Mouse (Mus musculus) hindbrain, embryonic 13.5 days (tissue): ENCODE data around the gene Rtn1. TPM values are rescaled to one million over a fixed set of nuclear protein-coding genes. Genes with fewer than 3 reads are reported as not detected.

Experiments used
- ATAC-seq: fragments of 200-750 bp; cut with Nextera tagmentation; 2 replicates; pipeline ENCODE4 v1.8.0; 2017; ENCODE audit warnings: moderate TSS enrichment; ENCODE audit not compliant: low FRiP score
- H3K27ac ChIP-seq: fragments of 300-500 bp; sonication (generic); 2 replicates; pipeline ENCODE4 v1.5.1; 2015; ENCODE audit warnings: inconsistent platforms, mild to moderate bottlenecking, moderate library complexity
- H3K27me3 ChIP-seq: fragments of 300-500 bp; sonication (generic); 2 replicates; pipeline ENCODE4 v1.6.1; 2015; ENCODE audit warnings: mild to moderate bottlenecking, inconsistent platforms
- H3K36me3 ChIP-seq: fragments of 300-500 bp; sonication (generic); 2 replicates; pipeline ENCODE4 v1.6.1; 2015; ENCODE audit warnings: mild to moderate bottlenecking, inconsistent platforms
- H3K4me1 ChIP-seq: fragments of 300-500 bp; sonication (generic); replicated peaks from 2 replicates; pipeline ENCODE4 v1.6.1; 2015; ENCODE audit warnings: inconsistent platforms
- H3K4me2 ChIP-seq: fragments of 300-500 bp; sonication (generic); 2 replicates; pipeline ENCODE4 v1.6.1; 2015; ENCODE audit warnings: inconsistent platforms, mild to moderate bottlenecking, moderate library complexity
- H3K4me3 ChIP-seq: fragments of 300-500 bp; sonication (generic); 2 replicates; pipeline ENCODE4 v1.5.1; 2015; ENCODE audit warnings: mild to moderate bottlenecking, inconsistent platforms
- H3K9ac ChIP-seq: fragments of 300-500 bp; sonication (generic); 2 replicates; pipeline ENCODE4 v1.6.1; 2015; ENCODE audit warnings: mild to moderate bottlenecking, inconsistent platforms
- H3K9me3 ChIP-seq: fragments of 300-500 bp; sonication (generic); 2 replicates; pipeline ENCODE4 v1.6.1; 2016; ENCODE audit warnings: inconsistent platforms
- WGBS: fragments of 180-500 bp; shearing (Covaris S2); methylation state at CpG from one replicate; pipeline ENCODE4 v1.1.7; 2015; 5-methylcytosine and 5-hydroxymethylcytosine counted together
- polyA plus RNA-seq: library from polyadenylated mRNA; unstranded; fragments of >200 nt; fragmentation: Nextera tagmentation; extraction: Ambion mirVana; gene quantifications from 2 replicates; pipeline ENCODE4 v1.2.1, GENCODE M21; 2015

Gene Rtn1
- polyA plus RNA-seq, 1 experiment from 2014 or later: 2,446 TPM

DNA sequence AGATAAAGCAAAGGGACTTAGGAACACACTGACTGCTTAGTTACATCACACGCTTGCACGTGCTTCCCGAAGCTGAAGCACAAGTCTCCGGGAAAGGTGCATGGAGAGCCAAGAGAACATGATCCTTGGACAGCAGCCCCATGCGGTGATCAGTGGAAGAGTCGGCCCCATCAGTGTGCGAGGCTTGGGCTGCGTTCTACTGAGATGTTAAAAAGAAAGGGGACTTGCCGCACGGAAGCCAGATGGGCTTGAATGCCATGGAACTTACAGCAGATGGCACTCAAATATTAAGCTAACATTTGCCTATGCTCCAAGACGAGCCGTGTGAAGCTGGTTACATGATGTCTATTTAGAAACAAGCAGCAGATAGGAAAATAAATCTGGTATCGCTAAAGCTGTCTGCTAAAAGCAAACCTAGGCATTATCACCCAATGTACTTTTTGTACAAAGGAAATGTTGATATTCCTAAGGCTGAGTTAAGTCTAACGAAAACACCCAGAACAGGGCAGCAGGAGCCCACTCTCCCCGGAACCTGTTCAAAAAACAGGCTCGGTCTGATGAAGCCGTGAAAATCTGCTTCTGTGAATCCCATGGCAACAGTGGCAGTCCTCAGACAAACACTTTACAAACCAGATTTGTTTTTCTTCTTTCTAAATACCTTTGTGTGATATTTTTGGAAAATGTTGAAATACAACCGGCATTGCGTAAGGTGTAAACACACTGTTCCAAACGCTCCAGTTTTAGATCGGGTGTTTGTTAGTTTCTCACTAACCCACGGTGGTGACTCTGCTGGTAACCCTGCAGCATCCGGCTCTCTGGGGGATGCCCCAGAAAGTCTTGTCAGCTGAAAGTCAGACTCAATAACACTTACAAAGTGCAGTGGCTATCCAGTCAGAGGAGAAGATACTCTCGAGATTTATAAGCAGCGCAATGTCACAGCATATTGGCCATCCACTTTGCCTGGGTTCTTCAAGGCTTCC, 123.2 kb downstream of the Rtn1 start:
- Histone ChIP-seq H3K4me3 (no peak overlapping the region), H3K9me3 (no peaks in the 10 kb centered on the region), H3K4me1 (peaks cover 7% of the 10 kb centered on the region), H3K27me3 (no peaks in the 10 kb centered on the region), H3K9ac (no peak overlapping the region; the same call in 1 of the 2 replicates), H3K27ac (no peak overlapping the region), H3K36me3 (no peaks in the 10 kb centered on the region), H3K4me2 (no peak overlapping the region)
- WGBS: 67% methylated on average over 25 of the region's 25 CpGs
- peak; percentile 57; the same call in 1 of the 2 replicates for ATAC-seq

DNA sequence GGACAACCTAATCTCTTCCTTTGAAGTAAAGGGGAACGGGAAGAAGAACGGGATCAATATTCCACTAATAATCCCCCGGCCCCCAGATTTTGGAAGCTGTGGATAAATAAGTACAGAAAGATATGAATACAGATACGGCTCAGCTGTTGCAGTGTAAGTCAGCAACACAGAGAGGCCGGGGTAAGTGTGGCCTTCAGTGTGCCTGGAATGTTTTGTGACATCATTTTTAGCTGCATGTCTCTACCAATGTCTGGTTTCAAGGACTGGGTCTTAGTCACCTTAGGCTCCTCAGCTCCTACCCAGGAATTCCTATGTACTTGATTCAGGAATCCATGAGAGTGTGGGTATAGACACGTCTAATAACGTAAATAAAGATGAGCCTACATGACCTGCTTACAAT, 124.3 kb downstream of the Rtn1 start:
- Histone ChIP-seq H3K27ac (no peak overlapping the region), H3K27me3 (no peaks in the 10 kb centered on the region), H3K9ac (no peak overlapping the region), H3K4me1 (peaks cover 7% of the 10 kb centered on the region), H3K4me3 (no peak overlapping the region), H3K9me3 (no peaks in the 10 kb centered on the region), H3K4me2 (no peak overlapping the region), H3K36me3 (no peaks in the 10 kb centered on the region)
- WGBS: 93% methylated on average over 7 of the region's 7 CpGs
- ATAC-seq: no peak

DNA sequence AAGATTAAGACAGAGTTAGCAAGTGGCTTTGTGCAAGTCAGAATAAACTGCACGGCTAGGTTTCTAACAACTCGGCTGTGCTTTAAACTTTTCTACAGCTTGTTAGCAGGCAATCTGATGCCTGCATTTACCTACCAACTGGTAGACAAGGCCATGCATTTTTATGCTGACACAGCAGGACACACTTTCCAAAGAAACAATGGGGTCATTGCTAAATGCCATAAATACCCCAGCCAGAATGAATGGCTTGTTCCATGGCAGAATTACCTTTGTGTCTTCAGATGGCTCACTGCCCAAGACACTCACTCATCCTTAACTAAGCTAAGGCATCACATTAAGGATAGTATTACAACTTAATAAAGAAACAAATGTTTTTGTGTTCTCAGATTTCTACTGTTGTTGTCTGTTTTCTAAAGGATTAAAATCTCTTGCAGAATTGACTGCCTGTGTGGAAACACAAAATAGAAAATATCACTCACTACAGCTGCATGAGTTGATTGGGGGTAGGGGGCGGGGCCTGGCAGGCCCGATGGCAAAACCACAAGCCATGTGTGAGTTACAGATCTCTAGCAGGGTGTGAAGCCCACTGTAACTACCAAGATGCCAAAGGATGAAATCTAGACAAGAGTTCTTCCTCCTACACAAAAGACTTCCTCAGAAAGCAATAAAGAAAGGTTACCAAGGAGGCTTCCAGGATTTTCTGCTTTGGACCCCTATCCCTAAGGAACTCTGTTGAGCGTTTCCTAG, 129.6 kb downstream of the Rtn1 start:
- no peak overlapping the region for H3K27ac ChIP-seq
- no peaks in the 10 kb centered on the region for H3K27me3 ChIP-seq
- WGBS: 64% methylated on average over 5 of the region's 5 CpGs
- no peak for ATAC-seq
- H3K4me3 ChIP-seq: no peak overlapping the region
- no peaks in the 10 kb centered on the region for H3K36me3 ChIP-seq
- no peak overlapping the region for H3K4me2 ChIP-seq
- H3K9me3 ChIP-seq: no peaks in the 10 kb centered on the region
- H3K4me1 ChIP-seq: 0 out of 2 replicates have a peak, but pooled peaks cover 3% of the 10 kb centered on the region
- H3K9ac ChIP-seq: no peak overlapping the region

DNA sequence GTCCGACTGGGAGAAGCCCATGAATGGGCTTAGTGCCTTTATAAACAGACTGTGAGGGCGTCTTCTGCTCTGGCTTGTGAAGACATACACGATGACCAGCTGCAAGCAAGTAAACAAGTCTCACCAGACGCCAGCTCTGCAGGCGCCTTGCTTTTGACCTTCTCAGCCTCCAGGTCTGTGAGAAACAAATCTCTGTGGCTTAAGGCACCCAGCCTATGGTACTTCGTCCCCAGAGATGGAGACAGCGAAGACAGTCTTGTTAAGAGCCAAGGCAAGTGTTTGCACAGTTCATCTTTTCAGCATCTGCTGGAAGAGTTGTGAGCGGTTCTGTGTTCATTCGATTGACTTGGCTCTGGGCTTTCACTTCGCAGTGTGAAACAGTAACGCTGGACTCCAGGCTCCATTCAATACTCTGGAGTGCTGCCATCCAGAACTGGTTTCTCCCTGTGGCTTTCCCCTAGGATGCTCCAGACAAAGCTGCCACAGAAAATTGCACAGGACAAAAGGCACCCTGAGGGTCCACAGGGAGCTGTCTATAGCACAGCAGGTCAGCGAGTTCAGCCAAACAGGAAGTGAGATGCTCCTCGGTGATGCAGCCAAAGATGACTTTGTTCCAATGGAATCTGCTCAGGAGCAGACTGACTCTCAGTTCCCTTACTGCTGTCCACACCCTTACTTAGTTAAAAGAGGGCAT, 135.0 kb downstream of the Rtn1 start:
- no peak overlapping the region for H3K4me2 ChIP-seq
- no peak overlapping the region for H3K4me3 ChIP-seq
- H3K27ac ChIP-seq: peak overlapping the region; percentile 70
- H3K4me1 ChIP-seq: peaks cover 12% of the 10 kb centered on the region
- peak; percentile 57 for ATAC-seq
- no peaks in the 10 kb centered on the region for H3K36me3 ChIP-seq
- H3K27me3 ChIP-seq: no peaks in the 10 kb centered on the region
- H3K9ac ChIP-seq: no peak overlapping the region
- H3K9me3 ChIP-seq: no peaks in the 10 kb centered on the region
- 44% methylated on average over 13 of the region's 13 CpGs for WGBS

DNA sequence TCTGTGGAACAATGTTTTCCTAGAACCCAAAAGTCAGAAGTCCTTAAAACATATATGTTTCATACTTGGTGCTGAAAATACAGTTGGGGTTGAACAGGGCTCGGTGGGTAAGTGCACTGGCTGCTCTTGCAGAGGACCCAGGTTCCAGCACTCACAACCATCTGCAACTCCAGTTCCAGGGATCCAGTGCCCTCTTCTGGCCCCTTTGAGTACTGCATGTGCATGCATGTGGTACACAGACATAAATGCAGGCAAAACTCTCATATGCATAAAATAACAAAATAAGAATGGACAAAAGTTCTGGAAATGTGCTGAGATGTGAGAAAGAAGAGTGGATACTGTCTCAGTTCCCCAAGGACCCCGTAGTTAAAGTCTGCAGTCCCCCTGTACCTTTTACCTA, 141.2 kb downstream of the Rtn1 start:
- ATAC-seq: no peak
- Histone ChIP-seq H3K4me3 (no peak overlapping the region), H3K36me3 (no peaks in the 10 kb centered on the region; the same call in 1 of the 2 replicates), H3K4me1 (peaks cover 22% of the 10 kb centered on the region), H3K9me3 (no peaks in the 10 kb centered on the region), H3K27me3 (no peaks in the 10 kb centered on the region), H3K27ac (no peak overlapping the region), H3K4me2 (no peak overlapping the region), H3K9ac (no peak overlapping the region)
- WGBS: 90% methylated on average over 2 of the region's 2 CpGs

DNA sequence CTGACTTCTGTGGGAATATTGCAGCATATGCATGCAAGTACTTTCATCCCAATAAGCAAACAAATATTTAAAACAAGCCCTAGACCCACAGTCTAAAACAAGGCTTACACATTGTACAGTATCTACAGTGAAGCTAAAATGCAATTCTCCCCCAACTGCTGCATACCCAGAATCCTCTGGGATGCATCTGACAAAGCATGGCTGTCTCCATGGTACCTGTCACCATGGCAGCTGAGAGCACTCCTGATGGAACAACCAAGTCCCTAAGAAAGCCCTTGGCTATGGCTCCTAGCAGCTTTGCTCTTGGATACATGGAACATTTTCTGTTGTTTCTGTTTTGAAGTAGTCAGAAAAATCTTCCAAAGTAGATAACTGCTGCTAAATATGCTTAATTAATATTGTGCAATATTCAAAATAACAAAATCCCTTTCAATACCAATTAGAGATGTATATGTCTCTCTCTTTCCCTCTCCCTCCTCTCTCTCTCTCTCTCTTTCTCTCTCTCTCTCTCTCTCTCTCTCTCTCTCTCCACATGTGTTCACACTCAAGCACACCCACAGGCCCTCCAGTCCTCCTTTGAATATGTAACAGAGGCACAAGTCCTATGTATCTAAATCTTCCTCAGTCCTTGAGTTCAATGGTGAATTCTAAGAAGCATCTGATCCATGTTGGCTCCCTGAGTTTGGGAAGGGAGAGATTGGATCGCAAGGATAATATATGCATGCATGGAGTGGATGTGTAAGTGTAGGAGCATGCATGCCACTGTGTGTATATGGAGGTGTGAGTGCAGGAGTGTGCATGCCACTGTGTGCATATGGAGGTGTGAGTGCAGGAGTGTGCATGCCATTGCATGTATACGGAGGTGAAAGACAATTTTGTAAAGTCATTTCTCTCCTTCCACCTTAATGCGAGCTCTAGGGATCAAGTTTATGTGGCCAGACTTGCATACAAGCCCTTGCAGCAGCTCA, 143.3 kb downstream of the Rtn1 start:
- H3K27ac ChIP-seq: peak overlapping the region; percentile 86
- H3K36me3 ChIP-seq: no peaks in the 10 kb centered on the region; the same call in 1 of the 2 replicates
- no peaks in the 10 kb centered on the region for H3K27me3 ChIP-seq
- no peak overlapping the region for H3K4me2 ChIP-seq
- no peak overlapping the region for H3K4me3 ChIP-seq
- 88% methylated on average over 3 of the region's 3 CpGs for WGBS
- H3K4me1 ChIP-seq: peaks cover 22% of the 10 kb centered on the region
- peak overlapping the region; percentile 14; the same call in 1 of the 2 replicates for H3K9ac ChIP-seq
- peak; percentile 93 for ATAC-seq
- no peaks in the 10 kb centered on the region for H3K9me3 ChIP-seq

DNA sequence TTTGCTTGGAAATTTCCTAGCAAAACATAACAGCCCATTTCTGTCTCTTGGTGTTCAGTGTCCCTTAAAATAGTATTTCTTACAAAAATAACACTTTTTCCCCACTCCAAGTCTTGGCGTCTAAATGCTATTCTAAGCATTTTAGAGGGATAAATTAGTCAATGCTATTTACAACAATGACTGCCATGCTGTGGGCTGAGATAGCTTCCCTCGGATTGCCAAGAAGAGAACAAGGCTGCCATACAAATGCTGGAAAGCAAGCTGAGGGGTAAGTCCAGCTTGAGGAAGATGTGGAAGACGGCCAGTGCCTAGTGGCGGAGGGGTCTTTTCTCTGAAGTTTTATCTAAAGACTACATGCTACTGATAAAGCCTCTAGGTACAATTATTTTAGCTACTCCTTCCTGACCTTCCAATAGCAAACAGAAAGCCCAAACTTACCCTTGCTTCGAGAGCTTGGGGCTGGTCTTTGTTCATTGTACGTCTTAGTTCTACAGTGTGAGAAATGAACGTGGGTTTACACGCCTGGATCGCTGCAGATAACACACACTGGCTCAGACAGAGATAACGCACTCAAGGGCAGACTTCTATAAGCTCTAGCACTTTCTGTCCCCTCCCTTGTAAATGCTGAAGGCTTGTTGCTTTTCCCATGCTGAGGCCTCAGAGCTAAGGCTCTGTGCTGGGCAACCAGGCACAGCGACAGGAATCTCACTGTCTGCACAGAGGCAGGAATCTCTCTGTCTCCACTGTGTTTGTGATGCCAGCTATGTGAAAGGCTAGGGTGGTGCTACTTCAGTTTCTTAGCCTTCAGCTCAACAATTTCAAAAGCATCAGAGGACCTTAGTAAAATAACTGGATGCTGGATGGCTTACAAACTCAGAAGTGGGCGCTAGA, 145.4 kb downstream of the Rtn1 start:
- no peak overlapping the region for H3K4me2 ChIP-seq
- H3K9ac ChIP-seq: no peak overlapping the region
- WGBS: 69% methylated on average over 12 of the region's 12 CpGs
- peak overlapping the region; percentile 86 for H3K27ac ChIP-seq
- no peaks in the 10 kb centered on the region for H3K27me3 ChIP-seq
- H3K4me1 ChIP-seq: peaks cover 22% of the 10 kb centered on the region
- ATAC-seq: no peak
- no peak overlapping the region for H3K4me3 ChIP-seq
- no peaks in the 10 kb centered on the region; the same call in 1 of the 2 replicates for H3K36me3 ChIP-seq
- no peaks in the 10 kb centered on the region for H3K9me3 ChIP-seq

DNA sequence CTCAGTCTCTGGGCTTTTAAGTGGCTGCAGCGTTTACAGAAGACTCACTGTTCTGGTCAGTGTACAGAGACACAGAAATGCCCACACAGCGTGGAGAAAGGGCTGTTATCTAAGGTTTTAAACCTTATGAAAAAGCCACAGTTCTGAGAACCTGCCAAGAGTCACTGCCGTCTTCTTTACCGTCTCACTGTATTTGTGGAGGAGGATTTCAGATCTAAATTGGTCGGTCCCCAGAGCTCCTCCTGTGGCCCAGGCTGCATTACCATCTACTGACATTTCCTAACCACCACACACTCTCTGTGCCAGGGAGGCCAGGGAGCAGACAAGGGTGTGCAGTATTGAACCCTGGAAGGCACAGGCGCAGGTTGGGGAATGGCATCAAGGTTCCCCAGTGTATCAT, 151.9 kb downstream of the Rtn1 start:
- no peak for ATAC-seq
- Histone ChIP-seq H3K4me1 (peaks cover 8% of the 10 kb centered on the region; the same call in 1 of the 2 replicates), H3K27ac (no peak overlapping the region), H3K9me3 (no peaks in the 10 kb centered on the region), H3K4me3 (no peak overlapping the region), H3K36me3 (no peaks in the 10 kb centered on the region), H3K9ac (no peak overlapping the region), H3K4me2 (no peak overlapping the region), H3K27me3 (no peaks in the 10 kb centered on the region)
- WGBS: 75% methylated on average over 6 of the region's 6 CpGs

DNA sequence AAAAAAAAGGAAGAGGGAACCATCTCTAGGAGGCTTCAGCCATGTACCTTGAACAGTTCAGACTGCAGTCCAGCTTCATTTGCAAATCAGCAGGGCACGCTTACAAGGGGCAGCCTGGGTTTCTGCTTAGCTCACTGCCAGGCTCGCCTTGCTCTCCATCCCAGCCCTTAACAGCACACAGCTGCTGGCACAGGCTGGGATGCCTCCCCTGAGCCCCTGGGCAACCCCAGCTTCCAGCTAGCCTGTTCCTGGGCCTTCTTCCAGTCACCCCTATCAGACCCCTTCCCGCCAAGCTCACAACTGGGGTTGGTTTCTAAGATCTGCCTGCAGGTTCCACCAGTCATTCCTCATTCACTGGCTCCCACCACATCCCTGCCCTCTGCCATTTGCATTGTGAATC, 155.8 kb downstream of the Rtn1 start:
- H3K27ac ChIP-seq: no peak overlapping the region
- H3K4me3 ChIP-seq: no peak overlapping the region
- no peaks in the 10 kb centered on the region for H3K27me3 ChIP-seq
- no peak overlapping the region for H3K9ac ChIP-seq
- ATAC-seq: 0 out of 2 replicates have a peak, but pooled peaks have one; percentile 52
- peaks cover 8% of the 10 kb centered on the region; the same call in 1 of the 2 replicates for H3K4me1 ChIP-seq
- no peaks in the 10 kb centered on the region for H3K36me3 ChIP-seq
- 50% methylated on average over 3 of the region's 3 CpGs for WGBS
- H3K9me3 ChIP-seq: no peaks in the 10 kb centered on the region
- H3K4me2 ChIP-seq: no peak overlapping the region

DNA sequence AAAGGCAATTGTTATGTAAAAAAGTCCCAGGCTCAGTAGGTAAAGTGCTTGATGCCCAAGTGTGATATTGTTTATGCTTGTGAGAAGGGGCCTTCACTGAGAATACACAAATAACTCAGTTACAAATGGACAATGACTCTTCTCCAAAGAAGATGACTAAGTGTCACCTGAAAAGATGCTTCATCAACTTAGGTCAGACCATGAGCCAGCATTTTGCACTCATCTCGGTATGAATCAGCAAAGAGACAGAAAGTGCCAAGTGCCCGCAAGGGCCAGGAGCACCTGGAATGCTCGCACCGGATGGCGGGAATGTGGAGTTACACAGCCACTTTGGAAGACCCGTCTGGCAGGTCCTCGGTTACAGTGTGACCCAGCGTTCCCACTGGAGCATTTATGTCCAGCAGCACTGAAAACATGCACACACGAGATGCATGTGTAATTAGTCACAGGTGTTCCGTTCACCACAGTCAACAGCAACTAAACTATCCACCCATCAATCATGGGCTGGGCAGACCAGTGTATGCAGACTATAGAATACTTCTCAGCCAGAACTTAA, 156.9 kb downstream of the Rtn1 start:
- Histone ChIP-seq H3K9me3 (no peaks in the 10 kb centered on the region), H3K36me3 (no peaks in the 10 kb centered on the region), H3K9ac (no peak overlapping the region), H3K4me2 (no peak overlapping the region), H3K4me1 (peaks cover 5% of the 10 kb centered on the region; the same call in 1 of the 2 replicates), H3K4me3 (no peak overlapping the region), H3K27me3 (no peaks in the 10 kb centered on the region), H3K27ac (no peak overlapping the region)
- 70% methylated on average over 10 of the region's 10 CpGs for WGBS
- no peak for ATAC-seq
